ENCODE assay signal across 18 mouse cellular contexts in genomic region chr14:120880601-120881000, GRCm38 (mm10).
"Had no signal": no experiment of that assay in that cellular context is flagged by ENCODE, and none has a peak within 500 bp of the region (broad histone marks: within the 10 kb centered on the region; RNA-seq: fewer than 3 reads in every experiment).

No protein-coding gene starts in this region.

- H3K4me3 ChIP-seq: layer of hippocampus, adult 2 months; liver, embryonic 13.5 days; midbrain, embryonic 12.5 days; myocyte; neural tube, embryonic 13.5 days; stomach, embryonic 15.5 days had no signal

- H3K27ac ChIP-seq: kidney, postnatal 0 days; layer of hippocampus, adult 2 months; liver, embryonic 13.5 days; macrophage; midbrain, embryonic 12.5 days; neural tube, embryonic 13.5 days; stomach, embryonic 15.5 days had no signal

- H3K27me3 ChIP-seq: liver, embryonic 13.5 days; midbrain, embryonic 12.5 days; neural tube, embryonic 13.5 days; stomach, embryonic 15.5 days had no signal

- H3K9me3 ChIP-seq: liver, embryonic 13.5 days; midbrain, embryonic 12.5 days; neural tube, embryonic 13.5 days; stomach, embryonic 15.5 days had no signal

- H3K9ac ChIP-seq: liver, embryonic 13.5 days; lung, embryonic 14.5 days; midbrain, embryonic 12.5 days; neural tube, embryonic 13.5 days; stomach, embryonic 15.5 days had no signal

- H3K4me1 ChIP-seq: neural tube, embryonic 13.5 days; stomach, embryonic 15.5 days had no signal

- H3K4me2 ChIP-seq: liver, embryonic 13.5 days; lung, embryonic 14.5 days; midbrain, embryonic 12.5 days; neural tube, embryonic 13.5 days; stomach, embryonic 15.5 days had no signal

- H3K36me3 ChIP-seq: liver, embryonic 13.5 days; midbrain, embryonic 12.5 days; neural tube, embryonic 13.5 days; stomach, embryonic 15.5 days had no signal

- ATAC-seq: midbrain, embryonic 16.5 days had no signal

- DNase-seq: kidney, adult 18-20 months; kidney, postnatal 25 days; layer of hippocampus, adult 9-11 months; liver, embryonic 13.5 days; lung, embryonic 14.5 days; retina, postnatal 1 day; right cerebral cortex, postnatal 25 days; spleen, adult 18-20 months; thymus, adult 18-20 months; thymus, postnatal 36 days had no signal
